Mouse (Mus musculus) erythroblast, embryonic 14.5 days (primary cell): ENCODE measurements around the gene Sec14l1.

Experiments used
- GATA1 ChIP-seq: IDR thresholded peaks from 2 replicates; pipeline ENCODE4 v1.6.1; 2012; ENCODE audit warnings: low read length, inconsistent platforms, mixed read lengths
- TAL1 ChIP-seq: IDR thresholded peaks from 3 replicates; pipeline ENCODE4 v1.6.1; 2012; ENCODE audit warnings: low read length, inconsistent platforms, mixed read lengths

DNA sequence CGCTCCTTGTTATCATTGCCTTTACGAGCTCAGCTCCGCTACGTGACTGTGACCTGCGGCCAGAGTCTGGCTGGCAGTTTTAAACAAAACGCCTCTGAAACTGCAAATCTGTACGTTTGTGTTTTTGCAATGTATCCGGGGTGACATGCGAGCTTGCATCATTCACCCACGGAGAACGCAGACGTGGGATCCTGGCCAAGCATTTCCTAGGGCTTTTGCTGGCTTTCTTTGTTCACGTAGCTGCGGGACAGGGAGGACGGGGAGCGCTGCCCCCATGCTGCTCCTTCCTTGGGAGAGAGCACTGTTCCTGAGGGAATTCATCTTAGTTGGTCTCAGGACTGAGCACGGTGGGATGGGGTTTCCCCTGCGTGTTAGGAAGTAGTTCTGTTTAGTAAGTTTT lies 2.4 kb downstream of the Sec14l1 start:
- TF ChIP-seq TAL1 (no peak), GATA1 (no peak)
